Mouse (Mus musculus): ENCODE results near the gene Als2cr12.
A peak's percentile ranks its signal among the peaks of the same experiment; 100 is the strongest.
"Not testable (repeated sequence)": the region's sequence is repeated elsewhere in the genome, so short reads cannot be mapped to it uniquely, and the experiment has no call there.

Gene Als2cr12

GRCm38 (mm10) chr1:58616176-58616575 lies 79.6 kb downstream of the Als2cr12 start:
- DNase-seq (ENCODE audit: inconsistent age in 2 of 2, low spot score in 1 of 2), result peak in 1 of 2 experiments; percentile 17

DNA sequence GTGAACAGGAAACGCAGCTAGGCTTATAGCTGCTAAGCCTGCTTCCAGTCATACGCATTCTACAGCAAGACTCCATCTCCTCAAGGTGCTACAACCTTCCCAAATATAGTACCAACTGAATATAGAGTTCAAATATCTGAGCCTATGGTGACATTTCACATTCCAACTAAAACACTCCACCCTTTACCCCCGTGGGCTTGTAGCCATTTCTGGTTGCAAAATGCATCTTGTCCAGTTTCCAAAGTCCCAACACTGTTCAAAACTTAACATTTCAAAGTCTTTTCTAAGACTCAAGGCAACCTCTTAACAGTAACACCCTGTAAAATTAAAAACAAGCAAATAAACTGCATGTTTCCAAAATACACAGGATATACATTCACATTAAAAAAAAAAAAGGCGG lies 80.6 kb downstream of the Als2cr12 start:
- DNase-seq (ENCODE audit: inconsistent age in 2 of 2, low spot score in 1 of 2), result peak in 1 of 2 experiments; percentile 52

- DNase-seq (ENCODE audit: inconsistent age in 2 of 2, low spot score in 1 of 2), result peak; percentile 34 to 52
These were observed 81.4 kb downstream of the Als2cr12 start for GRCm38 (mm10) chr1:58614424-58614823.

- DNase-seq (ENCODE audit: inconsistent age in 2 of 2, low spot score in 1 of 2), result peak; percentile 23 to 62
These were observed 82.0 kb downstream of the Als2cr12 start for GRCm38 (mm10) chr1:58613786-58614185.

GRCm38 (mm10) chr1:58610611-58611010 lies 85.2 kb downstream of the Als2cr12 start:
- DNase-seq (ENCODE audit: inconsistent age in 2 of 2, low spot score in 1 of 2), result no peak

DNA sequence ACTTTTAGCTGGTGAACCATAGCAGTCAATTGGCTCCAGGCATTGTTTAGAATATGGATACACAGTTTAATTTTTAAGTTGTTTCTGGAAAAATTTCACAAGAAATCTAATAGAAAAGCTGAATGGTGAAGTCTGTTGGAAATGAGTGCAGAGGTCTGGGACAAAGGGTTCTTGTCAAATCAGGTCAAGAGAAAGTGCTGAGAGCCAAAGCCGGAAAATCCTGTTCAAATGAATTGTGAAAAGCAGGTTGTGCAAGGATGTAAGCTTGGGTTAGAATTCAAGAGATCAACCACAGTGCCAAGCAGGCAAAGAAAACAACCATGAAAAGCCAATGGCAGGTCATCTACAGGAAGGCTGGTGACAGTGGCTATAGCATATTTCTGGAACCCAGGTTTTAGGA lies 85.6 kb downstream of the Als2cr12 start:
- peak in 1 of 2 experiments; percentile 53 for DNase-seq (ENCODE audit: inconsistent age in 2 of 2, low spot score in 1 of 2)

DNA sequence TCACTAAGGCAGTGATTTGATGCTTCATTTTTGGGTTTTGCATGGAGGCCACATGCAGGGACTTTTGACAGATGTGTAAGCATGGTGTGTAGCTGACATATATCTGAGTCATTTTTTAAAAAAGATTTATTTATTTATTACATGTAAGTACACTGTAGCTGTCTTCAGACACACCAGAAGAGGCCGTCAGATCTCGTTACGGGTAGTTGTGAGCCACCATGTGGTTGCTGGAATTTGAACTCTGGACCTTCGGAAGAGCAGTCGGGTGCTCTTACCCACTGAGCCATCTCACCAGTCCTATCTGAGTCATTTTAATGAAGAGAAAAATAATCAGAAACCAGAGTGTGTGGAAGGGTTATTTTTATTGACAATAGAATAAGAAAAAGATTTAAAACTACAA lies 86.2 kb downstream of the Als2cr12 start:
- DNase-seq (ENCODE audit: inconsistent age in 2 of 2, low spot score in 1 of 2), result not testable (repeated sequence)

DNA sequence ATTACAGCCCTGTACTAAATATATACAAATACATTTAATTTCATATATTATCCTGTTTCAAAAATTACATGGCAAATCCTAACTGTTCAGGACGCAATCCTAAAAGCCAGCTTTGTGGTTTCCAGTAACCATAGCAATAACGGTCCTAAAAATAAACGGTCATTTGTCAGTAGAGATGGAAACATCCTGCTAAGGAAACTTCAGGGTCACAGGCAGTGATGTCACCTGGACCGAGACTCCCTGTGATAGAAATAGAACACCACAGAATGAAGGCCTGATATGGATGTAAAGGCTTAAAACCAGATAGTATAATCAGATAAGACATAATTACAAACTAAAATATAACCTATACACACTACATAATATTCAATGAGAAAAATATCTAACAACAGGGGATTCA lies 92.1 kb downstream of the Als2cr12 start:
- peak; percentile 51 to 73 for DNase-seq (ENCODE audit: inconsistent age in 2 of 2, low spot score in 1 of 2)

GRCm38 (mm10) chr1:58602681-58603080 lies 93.1 kb downstream of the Als2cr12 start:
- peak in 1 of 2 experiments; percentile 27 for DNase-seq (ENCODE audit: inconsistent age in 2 of 2, low spot score in 1 of 2)
